Mouse (Mus musculus) naive thymus-derived CD4-positive, alpha-beta T cell, adult 2 months (primary cell): ENCODE measurements around the gene Olfr284.

Source experiments
- DNase-seq: peaks from one replicate; pipeline ENCODE4 v3.0.0-alpha.2; 2011; ENCODE audit warnings: low read depth

Gene Olfr284

GRCm38 (mm10) chr15:98340887-98341286 is at the start of gene Olfr284:
Olfr284 (minus strand) TSS chr15:98340987.
- no peak for DNase-seq

- DNase-seq = peak; percentile 36
Measured at GRCm38 (mm10) chr15:98389796-98390195, 49.0 kb upstream of the Olfr284 start.

GRCm38 (mm10) chr15:98387621-98388020 is 46.8 kb upstream of the Olfr284 start:
- no peak for DNase-seq

- no peak for DNase-seq
Measured at GRCm38 (mm10) chr15:98380846-98381245, 40.1 kb upstream of the Olfr284 start, which contains the start of gene Olfr283. Olfr283 (minus strand) TSS chr15:98380946.

- DNase-seq = no peak
Measured at GRCm38 (mm10) chr15:98378209-98378608, 37.4 kb upstream of the Olfr284 start.

- no peak for DNase-seq
Measured at GRCm38 (mm10) chr15:98317177-98317724, 23.5 kb downstream of the Olfr284 start, which contains the start of gene Olfr285. Olfr285 (minus strand) TSS chr15:98317353.

- DNase-seq = peak; percentile 4
Measured at GRCm38 (mm10) chr15:98315703-98316102, 25.1 kb downstream of the Olfr284 start.

- no peak for DNase-seq
Measured at GRCm38 (mm10) chr15:98295628-98296551, 44.9 kb downstream of the Olfr284 start, which contains the start of gene Zfp641. Zfp641 (minus strand) TSS chr15:98296161.

- DNase-seq = no peak
Measured at GRCm38 (mm10) chr15:98293651-98294050, 47.1 kb downstream of the Olfr284 start.
